Mouse (Mus musculus): ENCODE results near the gene Tmem108.

Gene Tmem108

DNA sequence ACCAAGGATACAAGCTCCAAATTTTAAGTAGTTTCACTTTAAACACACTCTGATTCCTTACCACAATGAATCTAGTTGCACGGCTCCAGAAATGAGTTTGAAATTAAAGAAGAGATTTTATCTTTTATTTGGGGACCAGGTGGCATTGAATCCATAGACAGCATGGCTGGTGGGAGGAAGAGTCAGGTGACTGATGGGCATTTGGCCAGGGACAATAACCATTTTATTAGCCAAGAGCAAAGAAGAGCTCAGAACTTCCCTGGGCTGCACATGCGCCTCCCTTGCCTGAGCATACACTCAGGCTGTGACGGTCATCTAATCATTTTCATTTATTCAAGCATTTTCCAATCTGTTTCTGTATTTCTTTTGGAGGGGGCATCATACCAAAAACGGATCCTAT is 135.5 kb downstream of the Tmem108 start:
- DNase-seq = no peak

GRCm38 (mm10) chr9:103624649-103625048 is 137.0 kb downstream of the Tmem108 start:
- DNase-seq = peak; percentile 84 to 86

DNA sequence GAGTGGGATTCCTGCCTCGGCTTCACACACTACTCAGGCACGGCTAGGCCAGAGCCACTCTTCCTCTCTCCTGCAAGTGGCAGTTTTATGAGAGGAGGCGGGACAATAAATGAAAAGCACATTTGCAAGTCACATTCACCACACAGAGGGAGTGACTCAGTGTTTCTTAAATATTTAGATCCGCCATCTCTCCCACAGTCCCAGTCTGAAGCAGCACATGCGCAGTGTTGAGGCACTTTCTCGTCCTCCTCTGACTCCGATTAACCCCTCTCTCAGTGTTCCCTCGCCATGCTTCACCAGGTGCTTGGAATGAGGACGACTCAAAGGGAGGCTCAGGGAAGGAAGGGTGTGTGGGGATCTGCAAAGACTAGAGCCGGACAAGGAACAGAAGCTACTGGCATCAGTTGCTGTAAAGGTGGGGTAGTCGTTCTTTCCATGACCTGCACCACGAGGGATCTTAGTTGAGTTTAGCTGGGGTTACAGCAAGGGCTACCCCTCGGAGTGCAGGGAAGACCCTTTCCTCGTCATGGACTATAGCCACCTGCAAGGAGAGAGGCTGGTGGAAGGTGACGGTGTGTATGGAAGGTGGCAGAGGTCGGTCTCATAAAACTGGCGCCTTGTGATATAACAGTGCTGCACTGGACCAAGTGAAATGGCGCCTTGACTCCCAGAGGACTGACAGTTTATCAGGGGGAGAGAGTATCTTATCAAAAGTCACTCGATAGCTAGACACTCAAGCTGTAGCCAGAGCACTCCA is 137.9 kb downstream of the Tmem108 start:
- no peak for DNase-seq

DNA sequence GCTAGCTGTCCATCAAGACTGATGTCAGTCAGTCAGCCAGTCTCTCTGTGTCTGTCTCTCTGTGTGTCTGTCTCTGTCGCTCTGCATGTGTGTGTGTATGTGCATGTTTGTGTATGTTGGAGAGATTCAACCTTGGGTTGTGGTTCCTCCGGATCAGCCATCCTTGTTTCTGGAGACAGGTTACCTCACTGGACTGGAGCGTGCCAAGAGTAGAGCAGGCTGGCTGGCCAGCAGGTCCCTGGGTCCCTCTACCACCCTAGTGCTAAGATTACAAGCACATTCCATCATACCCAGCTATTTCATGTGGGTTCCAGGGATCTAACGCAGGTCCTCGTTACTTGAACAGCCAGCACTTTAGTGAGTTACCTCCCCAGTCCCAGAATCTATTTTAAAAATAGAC is 138.6 kb downstream of the Tmem108 start:
- no peak for DNase-seq

- no peak for DNase-seq
Observed at GRCm38 (mm10) chr9:103621870-103622269, 139.8 kb downstream of the Tmem108 start.

DNA sequence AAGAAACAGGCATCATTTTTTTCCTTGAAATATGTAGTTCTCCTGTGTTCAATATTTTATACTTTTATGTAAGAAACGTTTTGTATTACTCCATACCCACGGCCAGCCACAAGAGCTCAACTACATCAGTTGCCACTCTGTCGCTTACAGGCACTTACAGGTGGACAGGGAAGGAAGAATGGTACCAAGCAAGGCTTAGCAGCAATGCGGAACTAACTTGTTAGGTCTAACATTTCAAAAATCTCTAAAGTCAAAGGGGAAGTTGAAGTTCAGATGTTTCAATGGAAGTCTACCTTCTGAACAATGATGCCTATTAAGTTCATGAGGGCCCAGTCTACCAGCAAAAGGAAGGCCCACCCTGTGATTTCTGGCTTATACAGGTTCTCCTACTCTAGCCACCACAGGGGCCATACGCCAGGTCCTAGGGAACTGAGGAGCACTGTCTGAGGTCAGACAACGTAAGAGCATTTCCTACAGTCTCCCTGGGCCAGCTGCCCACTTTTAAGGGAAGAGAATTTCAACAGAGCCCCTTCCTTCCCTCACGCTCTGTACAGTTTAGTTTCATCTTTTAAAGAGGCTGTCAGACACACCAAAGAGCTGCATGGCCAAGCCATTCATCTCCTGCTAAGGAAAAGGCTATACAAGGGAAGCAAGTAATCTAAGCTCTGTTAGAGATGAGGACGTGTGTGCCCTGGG is 141.0 kb downstream of the Tmem108 start:
- no peak for DNase-seq

DNA sequence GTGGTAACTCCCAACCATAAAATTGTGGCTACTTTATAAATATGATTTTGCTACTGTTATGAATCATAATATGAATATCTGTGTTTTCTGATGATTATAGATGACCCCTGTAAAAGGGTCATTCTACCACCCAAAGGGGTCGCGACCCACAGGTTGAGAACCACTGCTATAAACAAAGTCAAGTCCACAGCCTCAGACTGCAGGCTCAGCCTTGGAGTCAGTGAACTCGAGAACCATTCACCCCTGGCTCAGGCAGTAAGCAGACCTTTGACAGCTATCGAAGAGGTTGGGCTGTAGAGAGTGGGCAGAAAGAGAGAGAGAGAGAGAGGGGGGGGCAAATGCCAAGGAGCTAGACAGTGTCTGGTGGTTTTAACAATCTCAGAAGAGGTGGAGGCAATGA is 147.4 kb downstream of the Tmem108 start:
- no peak for DNase-seq

GRCm38 (mm10) chr9:103608161-103609058 is 153.2 kb downstream of the Tmem108 start:
- DNase-seq = no peak

- DNase-seq = no peak
Observed at GRCm38 (mm10) chr9:103606056-103606455, 155.6 kb downstream of the Tmem108 start.

DNA sequence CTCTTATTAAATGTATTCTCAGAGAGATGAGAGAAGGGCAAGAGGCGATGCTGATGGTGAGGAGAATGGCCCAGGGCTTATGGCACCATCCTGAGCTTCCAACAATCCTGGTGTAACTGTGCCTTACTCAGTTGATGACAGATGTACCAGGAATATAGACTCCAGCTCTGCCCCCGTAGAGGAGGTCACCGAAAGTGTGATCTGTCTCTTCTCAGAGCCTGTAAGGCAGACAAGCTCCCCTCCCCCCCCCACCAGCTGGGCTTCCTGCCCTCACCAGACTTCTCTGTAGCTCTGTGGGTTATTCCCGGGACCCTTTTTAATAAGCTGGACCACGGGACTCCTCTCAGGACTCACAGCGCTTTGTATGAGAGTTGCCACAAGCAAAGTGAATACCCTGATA is 157.8 kb downstream of the Tmem108 start:
- DNase-seq = no peak

- no peak for DNase-seq
Observed at GRCm38 (mm10) chr9:103601878-103602277, 159.8 kb downstream of the Tmem108 start.

- peak; percentile 48 to 60 for DNase-seq
Observed at GRCm38 (mm10) chr9:103600834-103601233, 160.8 kb downstream of the Tmem108 start.

GRCm38 (mm10) chr9:103599908-103600307 is 161.7 kb downstream of the Tmem108 start:
- DNase-seq = no peak

- DNase-seq = no peak
Observed at GRCm38 (mm10) chr9:103597861-103598260, 163.8 kb downstream of the Tmem108 start.

GRCm38 (mm10) chr9:103595190-103595837 is 166.3 kb downstream of the Tmem108 start:
- peak; percentile 82 to 84 for DNase-seq

GRCm38 (mm10) chr9:103594423-103595189 is 167.0 kb downstream of the Tmem108 start:
- DNase-seq = no peak

- no peak for DNase-seq
Observed at GRCm38 (mm10) chr9:103593079-103593478, 168.6 kb downstream of the Tmem108 start.

GRCm38 (mm10) chr9:103591962-103592361 is 169.7 kb downstream of the Tmem108 start:
- DNase-seq = no peak

- DNase-seq = peak in 1 of 2 experiments; percentile 41
Observed at GRCm38 (mm10) chr9:103590801-103591200, 170.8 kb downstream of the Tmem108 start.

DNA sequence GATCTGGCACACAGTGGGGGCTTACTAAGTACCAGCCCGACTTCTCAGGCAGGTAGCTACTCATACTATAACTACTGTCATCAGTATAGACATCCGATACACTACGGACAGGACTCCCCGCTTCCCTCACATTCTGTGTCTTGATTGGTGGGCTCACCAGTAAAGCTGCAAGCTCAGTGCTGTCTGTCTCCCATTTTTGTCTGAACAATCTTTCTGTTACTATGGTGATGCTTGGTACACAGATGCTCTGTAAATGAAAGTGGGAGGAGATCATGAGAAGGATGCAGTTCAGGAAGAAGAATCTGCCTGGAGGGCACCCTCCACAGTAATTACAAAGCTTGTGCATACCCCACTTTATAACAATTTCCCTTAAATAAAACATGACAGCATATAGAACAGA is 176.8 kb downstream of the Tmem108 start:
- DNase-seq = no peak

DNA sequence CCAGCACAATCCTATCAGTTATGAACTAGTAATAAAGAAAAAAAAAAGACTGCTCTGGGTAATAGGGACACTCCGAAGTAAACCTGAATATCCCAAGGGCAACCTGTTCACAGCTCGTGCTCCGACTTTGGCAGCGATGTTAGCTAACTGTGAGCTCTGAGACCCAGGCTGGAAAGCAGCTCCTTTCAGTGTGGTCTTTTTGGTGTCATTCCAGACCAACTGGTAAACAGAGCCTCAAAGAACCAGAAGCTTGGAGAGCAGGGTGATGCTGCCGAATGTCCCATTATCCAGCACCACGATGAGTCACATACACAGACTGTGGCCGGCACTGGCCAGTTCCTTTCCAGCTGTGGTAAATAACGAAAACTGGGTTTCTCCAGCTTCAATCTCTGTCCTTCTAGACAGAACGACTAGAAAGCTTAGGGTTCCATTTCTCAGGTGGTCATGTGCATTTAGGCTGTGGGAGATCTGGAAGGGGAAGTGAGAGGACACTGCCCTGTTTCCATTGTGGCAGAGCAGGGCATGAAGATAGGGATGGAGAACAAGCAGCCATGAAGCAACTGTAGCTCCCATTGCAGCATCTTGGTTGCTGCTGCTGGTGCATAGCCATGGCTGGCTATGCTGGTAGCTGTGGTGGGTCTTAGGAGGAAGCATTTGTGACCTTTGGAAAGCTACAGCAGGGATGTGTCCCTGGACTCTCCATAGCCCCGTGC is 179.2 kb downstream of the Tmem108 start:
- peak; percentile 53 to 60 for DNase-seq

All from cerebellum, postnatal 10 days (tissue).